Mouse (Mus musculus): ENCODE measurements at regions not wholly inside any gene's neighbourhood (a gene's known extent, or its start where the extent isn't known, plus 50 kb on each side); places are given as distances from the start of the nearest gene placed in this dataset.

GRCm38 (mm10) chr1:35930351-35930750 is 137.8 kb upstream of the Hs6st1 start:
- no peak overlapping the region for H3K9ac ChIP-seq (ENCODE audit: control insufficient read depth, low read depth, low read length, poor library complexity, severe bottlenecking)
- no peaks in the 10 kb centered on the region for H3K79me2 ChIP-seq (ENCODE audit: control insufficient read depth, insufficient read depth, low read length, poor library complexity)
- H3K9me3 ChIP-seq (replicated peaks; ENCODE audit: insufficient read depth, low read length) = no peaks in the 10 kb centered on the region
- no peak for DNase-seq (ENCODE audit: low read depth, low spot score)
- no peaks in the 10 kb centered on the region; a peak in 1 of 4 replicates for H3K27me3 ChIP-seq (ENCODE audit: control insufficient read depth in 1 of 2, insufficient read depth in 2 of 2, low read length in 2 of 2)
- no peaks in the 10 kb centered on the region for H3K36me3 ChIP-seq (ENCODE audit: control insufficient read depth in 1 of 2, insufficient read depth in 2 of 2, low read length in 2 of 2)
- H3K27ac ChIP-seq (ENCODE audit: control insufficient read depth, low read depth, low read length) = no peak overlapping the region
- no peaks in the 10 kb centered on the region for H3K4me1 ChIP-seq (ENCODE audit: control insufficient read depth in 1 of 2, insufficient read depth in 2 of 2, low read length in 2 of 2)
- no peak overlapping the region for H3K4me3 ChIP-seq (ENCODE audit: control insufficient read depth in 1 of 2, insufficient read depth in 1 of 2, low read depth in 2 of 2, low read length in 2 of 2)
- TF ChIP-seq KAT2A (conservative IDR thresholded peaks at IDR 0.05; ENCODE audit: low read depth, low read length) = no peak
- TF ChIP-seq MXI1 (IDR thresholded peaks at IDR 0.05; ENCODE audit: low read depth, low read length) = no peak
- TF ChIP-seq CTCF (IDR thresholded peaks at IDR 0.05 in 2 of 3, conservative IDR thresholded peaks at IDR 0.05 in 1 of 3; ENCODE audit: control insufficient read depth in 1 of 3, insufficient read depth in 1 of 3, low read depth in 2 of 3, low read length in 3 of 3, poor library complexity in 1 of 3, severe bottlenecking in 1 of 3) = no peak
- no peak for TF ChIP-seq CHD2 (IDR thresholded peaks at IDR 0.05; ENCODE audit: low read length)
- no peak for TF ChIP-seq USF1 (IDR thresholded peaks at IDR 0.05; ENCODE audit: low read depth, low read length)
- TF ChIP-seq TAL1 (IDR thresholded peaks at IDR 0.05; ENCODE audit: low read length) = no peak
- TF ChIP-seq HCFC1 (IDR thresholded peaks at IDR 0.05; ENCODE audit: low read depth, low read length) = no peak
- TF ChIP-seq GATA1 (IDR thresholded peaks at IDR 0.05; ENCODE audit: low read depth, low read length) = no peak
- no peak for TF ChIP-seq ETS1 (IDR thresholded peaks at IDR 0.05; ENCODE audit: low read depth, low read length)
- TF ChIP-seq MYC (IDR thresholded peaks at IDR 0.05; ENCODE audit: low read depth, low read length) = no peak
- no peak for TF ChIP-seq EP300 (IDR thresholded peaks at IDR 0.05; ENCODE audit: low read depth in 1 of 2, low read length in 2 of 2)
- TF ChIP-seq MAX (IDR thresholded peaks at IDR 0.05; ENCODE audit: low read length) = no peak
- no peak for TF ChIP-seq CHD1 (IDR thresholded peaks at IDR 0.05; ENCODE audit: low read depth, low read length)
- no peak for TF ChIP-seq POLR2AphosphoS5 (IDR thresholded peaks at IDR 0.05; ENCODE audit: borderline replicate concordance, low read depth, low read length)
- no peak for TF ChIP-seq GABPA (IDR thresholded peaks at IDR 0.05; ENCODE audit: low read depth, low read length)

DNA sequence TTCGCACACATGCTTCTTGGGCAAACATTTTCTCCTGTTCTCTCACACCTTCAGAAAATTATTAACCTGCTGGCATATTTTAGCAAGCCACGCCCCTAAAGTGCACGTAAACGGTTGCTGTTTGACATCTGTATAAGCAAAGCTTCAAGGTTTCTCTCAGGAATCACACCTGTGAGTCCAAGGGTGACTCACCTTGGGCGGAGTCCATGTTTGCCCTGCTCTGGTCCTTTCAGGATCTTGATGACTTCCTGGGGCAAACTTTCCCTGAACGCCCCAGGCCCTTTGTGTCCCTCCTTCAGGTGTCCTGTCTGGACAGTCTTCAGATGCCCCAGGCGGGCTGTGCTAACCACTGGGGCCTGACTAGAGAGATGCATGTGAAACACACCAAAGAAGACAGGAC is 137.1 kb upstream of the Hs6st1 start:
- no peak for TF ChIP-seq POLR2AphosphoS5 (IDR thresholded peaks at IDR 0.05; ENCODE audit: borderline replicate concordance, low read depth, low read length)
- no peak for TF ChIP-seq HCFC1 (IDR thresholded peaks at IDR 0.05; ENCODE audit: low read depth, low read length)
- no peak for TF ChIP-seq USF2 (IDR thresholded peaks at IDR 0.05; ENCODE audit: borderline replicate concordance in 1 of 2, insufficient read depth in 1 of 2, low read depth in 1 of 2, low read length in 2 of 2)
- no peak for TF ChIP-seq ELF1 (IDR thresholded peaks at IDR 0.05; ENCODE audit: low read depth, low read length)
- no peak for TF ChIP-seq UBTF (IDR thresholded peaks at IDR 0.05; ENCODE audit: borderline replicate concordance, insufficient read depth, low read depth, low read length)
- no peaks in the 10 kb centered on the region for H3K36me3 ChIP-seq (ENCODE audit: control insufficient read depth in 1 of 2, insufficient read depth in 2 of 2, low read length in 2 of 2)
- no peak overlapping the region for H3K27ac ChIP-seq (ENCODE audit: control insufficient read depth, low read depth, low read length)
- H3K27me3 ChIP-seq (ENCODE audit: control insufficient read depth in 1 of 2, insufficient read depth in 2 of 2, low read length in 2 of 2) = no peaks in the 10 kb centered on the region; a peak in 1 of 4 replicates
- H3K4me3 ChIP-seq (ENCODE audit: control insufficient read depth in 1 of 2, insufficient read depth in 1 of 2, low read depth in 2 of 2, low read length in 2 of 2) = no peak overlapping the region
- H3K4me1 ChIP-seq (ENCODE audit: control insufficient read depth in 1 of 2, insufficient read depth in 2 of 2, low read length in 2 of 2) = no peaks in the 10 kb centered on the region
- no peak for DNase-seq (ENCODE audit: low read depth, low spot score)
- no peaks in the 10 kb centered on the region for H3K79me2 ChIP-seq (ENCODE audit: control insufficient read depth, insufficient read depth, low read length, poor library complexity)
- H3K9me3 ChIP-seq (replicated peaks; ENCODE audit: insufficient read depth, low read length) = no peaks in the 10 kb centered on the region
- no peak overlapping the region for H3K9ac ChIP-seq (ENCODE audit: control insufficient read depth, low read depth, low read length, poor library complexity, severe bottlenecking)
